Mouse (Mus musculus) cerebellum, postnatal 25 days (tissue): ENCODE data around the gene Abca4.

Source experiments
- DNase-seq, 2 experiments: peaks; one replicate each; pipeline ENCODE4 v3.0.0; 2021; ENCODE audit warnings: mixed read lengths in 2 of 2

Abca4 gene

DNA sequence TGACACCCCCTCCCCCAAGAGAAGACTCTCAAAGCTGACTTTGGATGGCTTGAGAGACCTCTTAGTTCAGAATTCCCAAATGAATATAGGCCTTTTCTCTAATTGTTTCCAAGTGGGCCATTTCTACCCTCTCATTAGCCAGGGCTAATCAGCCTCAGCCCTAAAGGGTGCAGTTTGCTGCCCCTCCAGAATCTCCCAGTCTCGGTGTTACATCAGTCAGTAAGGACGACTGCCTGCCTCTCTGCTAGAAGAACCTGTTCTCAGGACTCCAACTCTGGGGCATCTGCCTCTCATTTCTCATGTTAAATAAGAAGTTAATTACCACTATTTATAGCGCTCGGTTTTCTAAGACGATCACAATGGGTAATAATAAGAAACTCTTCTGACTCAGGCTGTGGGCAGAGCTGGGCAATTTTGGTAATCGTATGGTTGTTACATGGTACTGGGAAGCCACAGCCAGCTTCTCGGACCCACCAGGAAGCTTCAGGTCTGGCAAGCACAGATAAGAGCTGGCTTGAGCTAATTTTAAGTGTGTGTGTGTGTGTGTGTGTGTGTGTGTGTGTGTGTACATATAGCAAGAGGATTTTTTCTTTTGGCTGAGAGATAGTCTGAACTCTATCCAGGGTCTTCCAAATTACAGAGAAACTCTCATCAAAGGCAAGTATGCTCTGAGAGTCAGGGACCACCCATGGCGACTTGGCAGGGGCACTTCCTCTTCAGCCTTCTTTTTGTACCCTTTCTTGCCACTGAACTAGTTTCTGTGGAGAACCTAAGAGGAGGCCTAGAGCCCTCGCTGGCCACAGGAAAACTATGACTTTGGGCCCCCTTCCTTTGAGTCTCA is 67.1 kb downstream of the Abca4 start:
- peak in 1 of 2 experiments; percentile 35 for DNase-seq

DNA sequence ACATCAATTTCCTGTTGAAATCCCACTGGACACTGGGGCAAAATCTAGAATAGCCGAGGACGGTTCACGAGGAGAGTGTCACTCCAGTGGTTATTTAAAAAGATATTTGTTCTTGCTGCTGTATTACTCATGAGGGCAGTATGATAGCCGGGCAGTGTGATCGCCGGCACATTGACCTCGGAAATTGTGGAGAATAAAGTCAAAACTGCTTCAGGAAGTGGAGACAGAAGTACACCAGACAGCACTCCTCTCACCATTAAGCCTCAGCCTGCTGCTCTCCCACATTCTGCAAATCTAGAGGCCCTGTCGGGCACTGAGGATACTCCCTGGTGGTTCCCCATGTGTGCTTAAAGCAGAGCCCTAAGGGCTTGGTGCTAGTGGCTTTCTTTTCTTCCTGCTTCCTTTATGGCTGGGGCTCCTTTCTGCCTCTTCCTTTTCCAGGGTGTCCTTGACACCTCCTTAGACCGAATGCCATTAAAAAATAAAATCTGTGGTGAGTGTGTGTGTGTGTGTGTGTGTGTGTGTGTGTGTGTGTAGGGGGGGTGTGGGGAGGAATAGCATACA is 74.5 kb downstream of the Abca4 start:
- no peak for DNase-seq

DNA sequence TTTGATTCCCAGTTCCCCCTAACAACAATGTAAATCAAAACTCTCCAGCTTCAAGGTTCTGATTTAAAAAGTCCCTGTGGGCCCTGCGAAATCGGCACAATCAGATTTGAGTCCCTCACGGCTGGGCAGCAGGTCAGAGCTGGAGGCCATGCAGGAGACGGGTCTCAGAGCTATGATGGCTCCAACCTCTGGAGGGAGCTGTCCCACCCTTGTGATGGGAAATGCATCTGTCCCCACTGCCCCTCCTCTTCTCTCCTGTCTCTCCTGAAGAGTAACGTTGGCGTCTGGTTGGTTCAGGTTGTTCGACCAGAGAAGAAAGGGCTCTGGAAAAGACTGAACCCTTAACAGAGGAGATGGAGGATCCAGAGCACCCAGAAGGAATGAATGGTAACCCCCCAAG is 75.5 kb downstream of the Abca4 start:
- no peak for DNase-seq

DNA sequence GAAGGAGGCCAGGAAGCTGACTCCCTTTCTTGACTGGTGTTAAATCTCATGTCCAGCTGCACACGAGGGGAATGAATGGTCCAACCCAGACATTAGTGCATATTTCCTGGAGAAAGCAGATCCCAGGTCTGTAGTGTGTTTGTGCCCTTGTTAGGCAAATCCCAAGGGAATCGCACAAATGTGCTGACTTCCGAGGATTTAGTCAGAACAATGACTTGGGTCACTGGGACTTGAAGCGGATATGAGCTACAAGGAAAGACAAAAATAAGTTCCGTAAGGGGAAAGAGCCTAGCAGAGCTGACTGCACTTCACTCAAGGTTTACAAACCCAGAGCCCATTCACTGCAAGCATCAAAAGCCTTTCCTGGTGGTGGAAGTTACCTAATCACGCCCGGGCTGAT is 76.0 kb downstream of the Abca4 start:
- DNase-seq: no peak

DNA sequence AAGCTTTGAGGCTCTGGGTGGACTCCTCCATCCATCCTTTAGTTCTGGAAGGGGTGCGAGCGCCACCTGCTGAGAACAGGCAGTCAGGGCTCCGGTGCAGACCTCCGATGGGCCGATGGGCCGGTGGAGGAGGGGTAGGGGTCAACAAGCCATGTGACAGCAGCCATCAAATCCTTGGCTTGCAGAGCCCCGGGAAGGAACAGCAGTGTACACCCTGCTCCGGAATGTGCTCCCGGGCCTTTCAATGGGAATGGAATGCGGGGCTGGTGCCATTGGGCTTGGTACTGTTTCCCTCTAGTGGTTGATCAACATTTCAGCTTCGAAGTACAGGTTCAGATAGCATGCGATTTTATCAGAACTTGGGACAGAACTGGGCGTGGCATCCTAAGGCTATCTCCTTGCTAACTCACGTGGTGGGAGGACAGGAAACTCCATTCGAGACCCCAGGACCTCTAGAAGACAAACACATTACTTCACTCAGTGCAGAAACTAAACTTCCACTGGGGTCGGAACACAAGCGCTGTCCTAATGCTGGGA is 78.0 kb downstream of the Abca4 start:
- peak; percentile 80 to 85 for DNase-seq

DNA sequence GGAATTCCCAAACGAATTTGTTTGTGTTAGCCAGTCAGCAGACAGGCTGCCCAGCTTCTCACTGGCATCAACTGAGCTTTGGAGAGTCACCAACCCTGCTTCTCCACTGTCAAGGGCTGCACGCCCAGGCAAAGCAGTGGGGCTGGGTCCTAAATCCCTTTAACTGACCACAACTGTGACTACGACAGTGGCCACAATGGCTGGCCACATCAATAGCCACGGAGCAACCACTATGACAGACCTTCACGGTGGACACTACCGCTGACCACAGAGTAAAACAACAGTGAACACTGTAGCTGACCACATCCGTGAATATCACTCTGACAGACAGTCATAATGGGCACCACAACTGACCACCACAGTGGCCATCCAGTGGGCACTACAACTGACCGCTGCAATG is 78.6 kb downstream of the Abca4 start:
- no peak for DNase-seq

DNA sequence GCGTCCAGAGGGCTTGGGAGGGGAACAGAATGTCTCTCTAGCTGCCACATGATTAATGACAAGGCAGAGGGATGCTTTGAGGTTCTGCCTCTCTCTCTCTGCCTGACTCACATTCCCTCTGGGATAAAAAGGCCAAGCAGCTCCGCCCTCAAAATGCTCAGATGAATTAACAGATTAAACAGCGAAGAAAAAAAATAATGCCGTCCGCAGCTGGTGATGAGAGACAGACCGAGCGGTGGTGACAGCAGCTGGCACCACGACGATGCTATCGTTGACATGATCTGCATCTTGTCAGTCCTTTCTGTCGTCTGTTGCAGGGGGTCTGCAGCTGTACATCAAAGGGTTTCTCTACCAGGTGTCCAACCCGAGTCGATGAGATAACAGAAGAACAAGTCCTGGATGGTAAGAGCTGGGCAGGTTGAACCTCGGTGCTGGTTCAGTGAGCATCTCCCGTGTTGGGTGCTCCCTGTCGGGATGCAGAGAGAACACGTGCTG is 84.8 kb downstream of the Abca4 start:
- DNase-seq: no peak

DNA sequence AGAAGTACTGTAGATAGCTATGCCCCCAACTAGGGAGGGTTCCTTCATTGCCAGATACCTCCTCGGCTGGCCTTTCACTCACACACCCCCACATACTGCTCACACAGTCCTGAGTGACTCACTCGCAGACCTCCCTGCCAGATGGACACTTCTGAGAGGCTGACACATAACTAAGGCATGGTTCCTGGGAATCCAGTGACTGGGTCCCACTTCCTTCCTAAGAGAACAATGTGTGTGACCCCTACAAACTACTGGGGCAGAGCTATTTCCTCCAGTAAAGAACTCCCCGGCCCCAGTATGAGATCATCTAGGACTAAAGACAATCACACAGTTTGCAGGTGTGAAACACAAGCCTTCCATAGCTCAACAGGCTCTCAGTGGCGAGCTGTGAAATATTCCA is 86.5 kb downstream of the Abca4 start:
- peak in 1 of 2 experiments; percentile 33 for DNase-seq

DNA sequence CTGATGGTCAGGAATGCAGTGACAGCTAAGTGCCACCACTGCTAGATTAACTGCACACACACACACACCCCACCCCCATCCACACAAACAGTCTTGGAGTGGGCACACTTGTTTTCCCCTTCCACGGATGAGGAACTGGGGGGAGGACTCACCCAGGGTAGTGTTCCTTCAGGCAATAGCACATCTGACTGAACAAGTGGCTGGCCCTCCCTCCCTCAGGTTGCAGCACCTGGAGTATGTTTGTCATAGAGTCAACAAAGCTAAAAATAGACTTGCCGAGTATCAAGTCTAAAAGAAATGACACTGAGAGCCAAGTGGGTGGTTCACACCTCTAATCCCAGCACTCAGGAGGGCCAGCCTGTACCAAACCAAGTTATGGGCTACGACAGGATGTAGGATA is 87.4 kb downstream of the Abca4 start:
- DNase-seq: no peak

DNA sequence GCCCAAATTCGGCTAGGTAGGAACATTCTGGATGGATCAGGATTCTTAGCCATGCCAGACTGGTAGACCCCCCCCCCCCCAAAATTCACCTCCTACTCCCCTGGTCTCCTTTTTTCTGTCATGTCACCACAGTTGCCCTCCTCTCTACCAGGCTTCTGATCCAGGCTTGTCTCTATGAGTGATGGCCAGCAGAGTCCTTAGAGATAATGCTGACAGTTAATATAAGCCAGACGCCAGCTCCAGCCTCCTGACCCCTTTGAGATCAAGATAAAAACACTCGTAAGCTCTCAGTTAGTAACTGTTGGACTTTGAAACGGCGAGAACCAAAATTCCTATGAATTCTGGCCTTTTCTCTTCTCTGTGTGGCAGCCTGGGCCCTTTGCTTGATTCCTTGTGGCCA is 89.0 kb downstream of the Abca4 start:
- no peak for DNase-seq

DNA sequence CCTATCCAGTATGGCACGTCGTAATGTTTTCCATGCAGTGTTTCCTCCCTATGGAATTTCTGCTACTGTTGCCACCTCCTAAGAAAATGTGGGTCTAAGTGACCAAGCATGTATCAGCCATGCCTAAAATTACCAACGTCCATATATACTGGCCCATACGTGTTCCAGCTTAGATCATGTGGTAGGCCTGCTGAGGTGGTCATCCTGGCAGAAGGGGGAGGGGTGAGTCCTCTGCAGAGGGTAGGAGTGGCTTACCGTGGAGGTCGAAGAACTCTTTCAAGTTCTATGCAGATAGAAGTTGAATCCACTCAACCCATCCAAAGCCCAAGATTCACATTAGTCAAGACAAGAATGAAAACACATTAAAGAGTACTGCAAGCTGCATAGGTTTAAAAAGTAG is 89.6 kb downstream of the Abca4 start:
- DNase-seq: no peak

DNA sequence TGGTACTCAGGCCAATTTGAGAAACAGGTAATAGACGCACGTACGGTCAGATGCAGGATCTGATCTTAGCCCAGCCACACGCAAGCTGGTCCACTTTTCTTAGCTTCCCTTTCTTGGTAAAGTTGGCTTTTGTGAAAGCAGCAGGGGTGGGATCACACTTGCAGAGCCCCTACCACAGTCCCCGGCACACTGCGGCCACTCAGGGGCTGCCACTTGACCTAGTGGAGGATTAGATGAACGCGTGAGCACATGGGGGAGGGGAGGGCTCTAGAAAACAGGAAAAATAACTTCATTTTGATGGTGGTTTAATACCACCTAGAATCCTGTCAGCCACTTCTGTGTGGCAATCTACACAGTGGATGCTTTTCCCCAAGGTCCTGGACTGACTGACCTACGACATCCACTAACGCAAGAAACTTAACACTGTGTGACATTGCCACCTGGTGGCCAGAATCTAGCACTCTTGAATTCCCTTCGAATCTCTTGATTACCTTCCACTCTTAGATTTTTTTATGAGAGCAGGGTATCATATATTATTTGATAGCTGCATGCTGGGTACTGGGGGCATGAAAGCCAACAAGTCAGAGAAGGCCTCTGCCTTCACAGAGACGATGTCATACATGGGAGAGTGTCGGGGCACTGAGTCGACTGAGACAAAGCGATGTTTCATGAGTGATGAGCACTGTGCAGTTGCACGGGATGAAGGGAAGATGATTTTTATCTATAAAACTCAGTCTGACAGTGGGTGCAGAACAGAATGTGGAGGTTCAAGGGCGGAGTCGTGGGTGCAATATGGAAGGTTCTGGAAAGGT is 96.6 kb downstream of the Abca4 start:
- DNase-seq: peak; percentile 51 to 75

DNA sequence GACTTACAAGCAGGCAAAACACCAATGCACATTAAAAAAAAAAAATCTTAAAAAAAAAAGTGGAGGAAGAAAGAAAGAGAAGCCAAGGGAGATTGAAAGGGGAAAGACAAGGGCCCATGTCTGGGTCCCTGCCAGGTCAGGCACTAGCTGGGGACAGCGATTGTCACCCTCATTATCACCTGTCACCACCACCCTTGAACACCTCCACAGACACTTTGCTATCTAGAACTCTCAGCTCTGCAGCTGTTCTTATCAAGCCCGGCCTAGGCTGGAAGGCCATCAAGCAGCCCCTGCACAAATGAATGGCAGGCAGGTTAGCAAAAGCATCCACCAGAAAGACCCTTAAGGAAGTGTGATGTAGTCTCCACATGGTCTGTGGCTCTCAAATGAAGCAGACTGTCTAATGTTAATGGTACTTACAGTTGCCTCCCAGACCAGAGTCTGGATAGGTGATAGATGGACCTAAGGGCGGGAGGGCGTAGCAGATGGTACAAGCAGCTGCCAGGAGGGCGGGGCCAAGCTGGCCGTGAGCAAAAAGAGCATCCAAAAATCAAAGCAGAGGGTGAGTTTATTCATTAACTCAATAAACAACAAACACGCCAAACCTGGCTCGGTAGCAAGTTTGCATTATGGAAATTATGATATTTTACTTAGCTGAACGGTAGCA is 98.1 kb downstream of the Abca4 start:
- peak in 1 of 2 experiments; percentile 29 for DNase-seq

DNA sequence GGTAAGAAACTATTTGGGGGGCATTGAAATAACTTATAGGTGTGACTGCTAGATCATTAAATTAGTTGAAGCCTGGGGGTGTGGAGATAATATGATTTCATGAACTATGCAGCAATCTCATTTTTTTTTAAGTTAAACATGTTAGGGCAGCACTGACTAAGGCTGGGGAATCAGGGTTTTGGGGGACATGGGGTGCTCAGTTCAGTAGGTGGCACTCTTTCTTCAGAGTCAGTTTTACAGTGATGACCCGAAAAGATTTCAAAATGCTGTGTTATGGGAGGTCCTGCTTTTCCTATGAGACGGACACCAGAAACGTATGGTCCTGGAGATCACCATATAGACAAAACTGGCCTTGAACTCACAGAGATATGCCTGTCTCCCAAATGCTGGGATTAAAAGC is 99.2 kb downstream of the Abca4 start:
- no peak for DNase-seq

DNA sequence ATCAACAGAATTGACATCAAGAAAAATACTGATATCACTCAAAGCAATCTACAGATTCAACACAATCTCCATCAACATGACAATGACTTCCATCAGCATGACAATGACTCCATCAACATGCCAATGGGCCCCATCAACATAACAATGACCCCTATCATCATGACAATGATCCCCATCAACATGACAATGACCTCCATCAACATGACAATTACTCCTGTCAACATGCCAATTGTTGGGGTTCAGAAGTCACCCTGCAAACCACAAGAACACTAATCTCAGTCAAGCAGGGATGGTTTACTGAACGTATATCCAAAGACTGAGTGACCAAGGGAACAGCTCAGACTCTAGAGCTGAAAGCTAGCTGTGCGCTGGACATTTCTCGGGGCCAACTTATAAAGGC is 101.2 kb downstream of the Abca4 start:
- DNase-seq: no peak

DNA sequence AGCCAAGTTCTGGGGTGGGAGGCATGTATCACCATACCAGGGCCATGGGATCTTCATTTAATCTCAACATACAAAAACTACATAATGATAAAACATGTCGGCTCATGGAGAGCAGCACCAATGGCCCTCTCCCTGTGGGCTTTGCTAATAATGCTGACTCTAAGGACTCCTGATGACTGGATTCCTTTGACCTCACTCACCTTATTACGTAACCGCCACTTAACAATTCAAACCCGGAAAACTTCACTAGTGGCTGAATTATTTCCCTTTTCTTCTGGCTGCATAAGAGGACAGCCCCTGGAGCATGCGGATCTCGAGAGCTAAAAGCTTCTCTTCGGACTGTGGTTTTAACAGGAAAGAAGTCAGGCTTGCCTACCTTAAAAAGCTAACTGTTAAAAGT is 106.6 kb downstream of the Abca4 start:
- DNase-seq: no peak

DNA sequence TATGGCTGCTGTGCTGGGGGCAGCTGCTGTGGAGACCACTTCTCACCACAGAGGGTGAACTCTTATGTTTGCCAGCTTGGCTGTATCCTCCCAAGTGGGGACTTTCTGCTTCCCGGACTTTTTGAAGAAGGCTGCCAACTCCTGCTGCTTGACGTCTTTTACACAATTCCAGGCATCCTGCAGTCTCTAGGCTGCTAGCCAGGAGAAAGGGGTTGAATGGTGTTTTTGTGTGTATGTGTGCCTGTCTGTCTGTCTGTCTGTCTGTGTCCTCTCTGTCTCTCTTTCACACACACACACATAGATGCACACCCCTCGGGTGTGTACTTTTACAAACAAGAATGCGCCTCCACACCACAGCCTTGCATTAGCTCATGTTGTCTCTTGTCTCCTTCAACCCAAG is 108.2 kb downstream of the Abca4 start:
- DNase-seq: peak; percentile 17 to 41

DNA sequence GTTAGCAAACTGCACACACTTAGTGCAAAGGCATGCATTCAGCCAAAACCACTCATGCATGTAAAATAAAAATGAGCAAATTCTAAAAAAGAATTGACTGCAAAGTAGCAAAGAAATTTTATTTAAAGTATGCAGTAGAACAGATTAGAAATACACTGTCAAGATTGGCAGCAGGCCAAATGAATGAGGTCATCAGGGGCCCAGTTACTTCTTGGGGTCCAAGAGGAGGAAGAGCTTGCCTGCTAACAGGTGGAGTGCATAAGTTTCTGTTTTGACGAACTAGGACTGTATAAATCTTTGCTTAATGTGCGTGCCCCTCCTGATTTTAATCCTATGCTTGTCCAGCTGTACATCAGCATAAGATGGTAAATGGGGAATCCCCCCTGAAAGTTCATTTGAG is 109.8 kb downstream of the Abca4 start:
- DNase-seq: no peak

DNA sequence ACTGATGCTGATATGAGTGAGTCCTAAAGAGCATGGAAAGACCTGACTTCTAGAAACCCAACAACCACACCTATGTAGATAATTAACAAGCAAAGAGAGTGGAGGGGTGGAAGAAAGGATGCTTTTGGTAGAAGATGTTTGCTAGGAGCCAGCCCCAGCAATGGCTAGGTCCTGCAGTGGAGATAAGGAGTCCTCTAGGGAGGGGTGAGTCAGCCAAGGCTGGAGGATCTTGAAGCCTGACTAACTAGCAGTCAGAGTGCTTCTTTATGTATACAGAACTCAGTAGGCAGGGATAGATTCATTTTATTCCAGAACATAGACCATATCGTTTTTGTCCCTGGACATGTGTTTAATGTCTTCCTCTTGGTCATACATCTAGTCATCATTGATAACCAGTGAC is 115.2 kb downstream of the Abca4 start:
- no peak for DNase-seq

DNA sequence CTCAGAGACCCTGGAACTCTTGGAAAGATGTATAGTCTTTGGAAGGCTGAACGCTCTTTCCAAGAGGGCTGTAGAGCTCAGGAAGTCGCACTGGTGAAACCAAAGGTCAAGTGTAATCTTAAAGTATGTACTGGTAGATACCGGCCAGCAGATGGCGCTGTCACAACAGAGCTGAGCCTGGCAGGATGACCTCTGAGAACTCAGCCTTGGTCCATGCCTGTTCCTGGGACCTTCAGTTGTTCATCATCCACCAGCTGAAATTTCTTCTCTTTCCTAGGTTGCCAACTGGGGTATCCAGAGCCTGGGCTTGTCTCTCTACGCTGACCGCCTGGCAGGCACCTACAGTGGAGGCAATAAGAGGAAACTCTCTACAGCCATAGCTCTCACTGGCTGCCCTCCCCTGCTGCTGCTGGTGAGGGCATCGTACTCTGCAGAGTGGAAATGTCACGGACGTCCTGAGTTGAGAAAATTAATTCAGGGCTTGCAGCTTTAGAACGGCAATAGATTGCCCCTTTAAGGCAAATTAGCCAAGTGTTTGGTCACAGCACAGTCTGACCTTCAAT is 125.5 kb downstream of the Abca4 start:
- peak; percentile 86 to 89 for DNase-seq

DNA sequence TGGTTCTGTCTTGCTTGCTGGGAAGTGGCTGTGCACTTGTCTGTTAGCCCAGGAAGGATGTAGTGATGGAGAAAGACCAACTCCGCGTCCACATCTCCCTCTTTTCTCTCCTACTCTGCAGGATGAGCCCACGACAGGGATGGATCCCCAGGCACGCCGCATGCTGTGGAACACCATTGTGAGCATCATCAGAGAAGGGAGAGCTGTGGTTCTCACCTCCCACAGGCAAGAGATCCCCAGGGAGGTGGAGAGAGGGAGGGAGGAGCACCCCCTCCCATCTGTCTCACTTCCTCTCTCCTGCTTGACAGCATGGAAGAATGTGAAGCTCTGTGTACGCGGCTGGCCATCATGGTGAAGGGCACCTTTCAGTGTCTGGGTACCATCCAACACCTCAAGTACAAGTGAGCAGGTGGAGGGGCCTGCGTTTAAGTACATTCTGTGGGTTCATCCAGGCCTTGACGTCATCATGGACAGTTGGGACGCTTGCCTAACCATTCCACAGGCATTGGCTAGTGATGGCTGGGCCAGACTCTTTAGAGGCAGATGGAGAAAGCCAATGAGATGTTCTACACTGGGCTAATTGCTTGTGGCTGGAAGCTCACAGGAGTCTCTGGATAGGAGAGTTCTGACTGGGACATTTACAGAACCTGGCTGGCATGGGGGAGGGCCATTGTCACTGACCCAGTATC is 126.5 kb downstream of the Abca4 start:
- DNase-seq: peak; percentile 21 to 27
